Mouse (Mus musculus) cerebellum, adult 2 months (tissue): ENCODE data around the gene Zfp213.

Experiments
- CTCF ChIP-seq: fragments of 200-500 bp; IDR thresholded peaks from 2 replicates; pipeline ENCODE4 v1.5.1; 2011; ENCODE audit warnings: low read depth, mild to moderate bottlenecking, control low read depth, low read length, moderate library complexity, borderline replicate concordance; ENCODE audit not compliant: insufficient read depth
- POLR2A ChIP-seq: fragments of 200-500 bp; IDR thresholded peaks from 2 replicates; pipeline ENCODE4 v1.6.1; 2011; ENCODE audit warnings: low read length, control low read depth, borderline replicate concordance; ENCODE audit not compliant: insufficient read depth

- TF ChIP-seq CTCF (no peak), POLR2A (no peak)
Observed at GRCm38 (mm10) chr17:23600641-23601622, 36.9 kb upstream of the Zfp213 start, which contains the start of gene Zscan10.
